Mouse (Mus musculus): Measurements from ENCODE around the gene Gmip.

Gene Gmip

GRCm38 (mm10) chr8:69805086-69805485 is 3.4 kb upstream of the Gmip start:
- DNase-seq = no peak

- DNase-seq = no peak
Measured at GRCm38 (mm10) chr8:69805491-69805890, 3.0 kb upstream of the Gmip start.

- DNase-seq = no peak
Measured at GRCm38 (mm10) chr8:69807236-69807635, 1.2 kb upstream of the Gmip start.

- peak; percentile 37 for DNase-seq
Measured at GRCm38 (mm10) chr8:69808864-69809403, 455 bp downstream of the Gmip start.

GRCm38 (mm10) chr8:69809820-69810219 is 1.3 kb downstream of the Gmip start:
- no peak for DNase-seq

GRCm38 (mm10) chr8:69814881-69815280 is 6.4 kb downstream of the Gmip start:
- DNase-seq = no peak

GRCm38 (mm10) chr8:69815396-69815795 is 6.9 kb downstream of the Gmip start:
- DNase-seq = no peak

GRCm38 (mm10) chr8:69820466-69820865 is 12.0 kb downstream of the Gmip start:
- no peak for DNase-seq

GRCm38 (mm10) chr8:69821971-69822385 is 13.5 kb downstream of the Gmip start:
- no peak for DNase-seq

GRCm38 (mm10) chr8:69822386-69823191 is 14.1 kb downstream of the Gmip start, which contains the start of gene Lpar2:
TSS of gene Lpar2 (plus strand) at chr8:69822429.
- peak; percentile 67 for DNase-seq

GRCm38 (mm10) chr8:69826371-69826770 is 17.9 kb downstream of the Gmip start:
- DNase-seq = no peak

- DNase-seq = peak; percentile 73
Measured at GRCm38 (mm10) chr8:69832298-69832853, 23.9 kb downstream of the Gmip start, which contains the start of gene Pbx4. TSS of gene Pbx4 (plus strand) at chr8:69832491.

- no peak for DNase-seq
Measured at GRCm38 (mm10) chr8:69837057-69837682, 28.7 kb downstream of the Gmip start.

GRCm38 (mm10) chr8:69847167-69848065 is 38.9 kb downstream of the Gmip start:
- no peak for DNase-seq

GRCm38 (mm10) chr8:69848951-69849350 is 40.5 kb downstream of the Gmip start:
- peak; percentile 35 for DNase-seq

GRCm38 (mm10) chr8:69849899-69850298 is 41.4 kb downstream of the Gmip start:
- DNase-seq = no peak

- DNase-seq = no peak
Measured at GRCm38 (mm10) chr8:69850926-69851506, 42.5 kb downstream of the Gmip start.

- DNase-seq = no peak
Measured at GRCm38 (mm10) chr8:69853869-69854268, 45.4 kb downstream of the Gmip start.

- no peak for DNase-seq
Measured at GRCm38 (mm10) chr8:69860807-69861206, 52.3 kb downstream of the Gmip start.

- DNase-seq = no peak
Measured at GRCm38 (mm10) chr8:69861251-69861650, 52.8 kb downstream of the Gmip start.

GRCm38 (mm10) chr8:69863387-69864020 is 55.0 kb downstream of the Gmip start:
- DNase-seq = no peak

GRCm38 (mm10) chr8:69864180-69864579 is 55.7 kb downstream of the Gmip start:
- DNase-seq = no peak

Measured in lung, postnatal 14 days (tissue).